ENCODE assay signal across 8 mouse cellular contexts in the genomic region with DNA sequence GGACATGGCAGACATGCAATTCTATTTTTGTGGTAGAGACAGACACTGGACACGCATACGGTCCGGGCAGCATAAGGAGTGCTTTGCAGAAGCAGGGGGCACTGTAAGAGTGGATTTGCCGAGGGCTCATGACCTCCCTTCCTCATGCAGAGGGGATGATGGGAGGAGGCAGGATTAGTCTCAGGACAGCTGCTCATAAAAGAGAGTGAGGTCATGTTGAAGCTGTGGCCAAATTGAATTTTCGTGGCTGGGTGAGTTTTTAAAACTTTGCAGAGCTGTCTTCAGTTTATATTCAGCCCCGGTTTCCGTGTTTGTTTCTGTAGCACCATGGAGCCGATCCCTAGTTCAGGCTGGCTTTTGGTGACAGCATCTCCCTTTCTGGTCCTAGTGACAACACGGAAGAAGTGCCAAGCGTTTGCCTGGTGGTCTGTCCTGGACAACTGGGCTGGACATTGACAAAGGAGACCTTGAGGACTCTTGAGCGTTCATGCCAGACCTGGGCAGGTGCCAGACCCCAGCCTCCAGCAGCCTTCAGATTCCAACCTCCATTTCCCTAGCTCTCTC. TPM values are rescaled to one million over a fixed set of nuclear protein-coding genes. Genes with fewer than 3 reads are reported as not detected.
A peak's percentile ranks its signal among the peaks of the same experiment; 100 is the strongest.
DNase-seq lines count a peak whose midpoint lies in the region; ATAC-seq and TF ChIP-seq lines count a peak whose summit lies in the region.
"Had no signal": no experiment of that assay in that cellular context is flagged by ENCODE, and none has a peak within 500 bp of the region (broad histone marks: within the 10 kb centered on the region; RNA-seq: fewer than 3 reads in every experiment).

No protein-coding gene starts in this region.

- H3K36me3 ChIP-seq in forebrain, postnatal 0 days (ENCODE audit: insufficient read depth): no peaks in the 10 kb centered on the region
- H3K36me3 ChIP-seq in neural tube, embryonic 15.5 days: no peaks in the 10 kb centered on the region

- H3K27ac ChIP-seq in forebrain, postnatal 0 days (ENCODE audit: low read depth, low read length): peak overlapping the region; percentile 35; the same call in 1 of the 2 replicates
- H3K27ac ChIP-seq in neural tube, embryonic 15.5 days (replicated peaks): peak overlapping the region; percentile 58
- H3K27ac ChIP-seq: liver, embryonic 14.5 days had no signal

- no peak overlapping the region for H3K9ac ChIP-seq in forebrain, postnatal 0 days
- H3K9ac ChIP-seq in neural tube, embryonic 15.5 days (replicated peaks): no peak overlapping the region
- H3K9ac ChIP-seq: liver, embryonic 14.5 days had no signal

- no peak overlapping the region for H3K4me3 ChIP-seq in forebrain, postnatal 0 days (ENCODE audit: low read depth, low read length)
- no peak overlapping the region for H3K4me3 ChIP-seq in neural tube, embryonic 15.5 days (replicated peaks)

- H3K4me2 ChIP-seq in forebrain, postnatal 0 days (ENCODE audit: low read depth): no peak overlapping the region
- no peak overlapping the region for H3K4me2 ChIP-seq in neural tube, embryonic 15.5 days

- H3K4me1 ChIP-seq in forebrain, postnatal 0 days (ENCODE audit: insufficient read depth): 0 out of 2 replicates have a peak, but pooled peaks cover 3% of the 10 kb centered on the region
- H3K4me1 ChIP-seq in neural tube, embryonic 15.5 days: peaks cover 16% of the 10 kb centered on the region

- in situ Hi-C loops in Patski (cut with MboI; ENCODE audit: low pct_unique_long_range_greater_than_20kb): no loop called here

- peak; percentile 71 for ATAC-seq in Patski
- ATAC-seq in forebrain, postnatal 0 days: peak; percentile 64
- ATAC-seq in neural tube, embryonic 15.5 days (ENCODE audit: low FRiP score): peak; percentile 38; the same call in 1 of the 2 replicates
- ATAC-seq in megakaryocyte, adult 5-6 weeks (ENCODE audit: poor library complexity, severe bottlenecking): no peak

- no peak for TF ChIP-seq CTCF in Patski (IDR thresholded peaks at IDR 0.05)
- no peak for TF ChIP-seq CTCF in forebrain, postnatal 0 days (IDR thresholded peaks at IDR 0.05; ENCODE audit: low read depth)

- H3K27me3 ChIP-seq in Patski: no peaks in the 10 kb centered on the region
- no peaks in the 10 kb centered on the region for H3K27me3 ChIP-seq in forebrain, postnatal 0 days (ENCODE audit: insufficient read depth, low read length)
- H3K27me3 ChIP-seq in neural tube, embryonic 15.5 days (replicated peaks): no peaks in the 10 kb centered on the region

- POLR2A ChIA-PET in Patski (lab: Charles Lee): interaction anchor here (1.0 to 1.4 kb wide), 3 partner anchors 12 to 75 kb away, joined by 3 to 6 read pairs (median 3); no protein-coding TSS in a partner anchor

- CTCF ChIA-PET in Patski (lab: Charles Lee): interaction anchor here (0.6 to 1.2 kb wide), 4 partner anchors 8 to 87 kb away, joined by 3 to 4 read pairs (median 4); no protein-coding TSS in a partner anchor

- peak; percentile 80 for DNase-seq in Patski (ENCODE audit: low read depth, low spot score)
- peak; percentile 68 to 78 for DNase-seq in adrenal gland, postnatal 36 days
- peak; percentile 51 for DNase-seq in forebrain, postnatal 0 days
- peak; percentile 81 for DNase-seq in heart, postnatal 4 days
- peak; percentile 10 to 16 for DNase-seq in layer of hippocampus, postnatal 36 days

- WGBS in forebrain, postnatal 0 days: 19% methylated on average over 11 of the region's 11 CpGs
- 38% methylated on average over 11 of the region's 11 CpGs for WGBS in neural tube, embryonic 15.5 days

- H3K9me3 ChIP-seq in forebrain, postnatal 0 days (ENCODE audit: low read length): no peaks in the 10 kb centered on the region
- H3K9me3 ChIP-seq in neural tube, embryonic 15.5 days (replicated peaks): no peaks in the 10 kb centered on the region

RNA-seq across cellular contexts. Expression of gene Cdrt4, which starts 46.8 kb away (rescaled TPM):
- not detected for polyA plus RNA-seq in Patski (2021)
- total RNA-seq in adrenal gland, postnatal 36 days (2021): not detected
- not detected in 2 replicates for total RNA-seq in forebrain, postnatal 0 days (2014; rRNA removed)
- 0.28 TPM in 1 of 2 replicates, not detected in the other for polyA plus RNA-seq in forebrain, postnatal 0 days (2015; fragmentation: Nextera tagmentation; extraction: Ambion mirVana)
- total RNA-seq in heart, postnatal 4 days (2021): under 1 TPM in 1 of 2 experiments, not detected in 1; 0.38 TPM
- under 1 TPM in 1 of 2 experiments, not detected in 1; 0.56 TPM for total RNA-seq in layer of hippocampus, postnatal 36 days (2021)
- not detected in 2 replicates for polyA plus RNA-seq in neural tube, embryonic 15.5 days (2015; fragmentation: Nextera tagmentation; extraction: Ambion mirVana)
- not detected in 2 replicates for total RNA-seq in megakaryocyte, adult 5-6 weeks (2015)
- not detected in 2 replicates for total RNA-seq in megakaryocyte, adult 5-6 weeks (2017)
- polyA plus RNA-seq: liver, embryonic 14.5 days had no signal

Comparison
In these comparisons a context has a peak if more than half of its experiments do, and no peak if none do; other contexts are left out.
1. DNase-seq: peak in every context shown above with its lines; median percentile 81 in heart, postnatal 4 days; 80 in Patski; 73 in adrenal gland, postnatal 36 days; 51 in forebrain, postnatal 0 days; 13 in layer of hippocampus, postnatal 36 days.